Mouse (Mus musculus) embryonic facial prominence, embryonic 13.5 days (tissue): ENCODE results near the gene Gm20604. TPM values are rescaled to one million over a fixed set of nuclear protein-coding genes. Genes with fewer than 3 reads are reported as not detected.

Source experiments
- ATAC-seq: fragments of 200-750 bp; cut with Nextera tagmentation; 2 replicates; pipeline ENCODE4 v1.8.0; 2017; ENCODE audit warnings: low read depth; ENCODE audit not compliant: insufficient number of reproducible peaks, insufficient read depth, low FRiP score, low TSS enrichment
- H3K27ac ChIP-seq: fragments of 300-500 bp; sonication (generic); 2 replicates; pipeline ENCODE4 v1.5.1; 2015; ENCODE audit warnings: moderate library complexity, mild to moderate bottlenecking, inconsistent platforms
- H3K27me3 ChIP-seq: fragments of 300-500 bp; sonication (generic); 2 replicates; pipeline ENCODE4 v1.6.1; 2015; ENCODE audit warnings: mild to moderate bottlenecking, inconsistent platforms
- H3K36me3 ChIP-seq: fragments of 300-500 bp; sonication (generic); 2 replicates; pipeline ENCODE4 v1.6.1; 2015; ENCODE audit warnings: mild to moderate bottlenecking, inconsistent platforms
- H3K4me1 ChIP-seq: fragments of 300-500 bp; sonication (generic); 2 replicates; pipeline ENCODE4 v1.6.1; 2015; ENCODE audit warnings: inconsistent platforms
- H3K4me2 ChIP-seq: fragments of 300-500 bp; sonication (generic); 2 replicates; pipeline ENCODE4 v1.6.1; 2015; ENCODE audit warnings: moderate library complexity, mild to moderate bottlenecking, inconsistent platforms
- H3K4me3 ChIP-seq: fragments of 300-500 bp; sonication (generic); 2 replicates; pipeline ENCODE4 v1.5.1; 2015; ENCODE audit warnings: mild to moderate bottlenecking, inconsistent platforms
- H3K9ac ChIP-seq: fragments of 300-500 bp; sonication (generic); 2 replicates; pipeline ENCODE4 v1.6.1; 2015; ENCODE audit warnings: mild to moderate bottlenecking, inconsistent platforms
- H3K9me3 ChIP-seq: fragments of 300-500 bp; sonication (generic); 2 replicates; pipeline ENCODE4 v1.6.1; 2016; ENCODE audit warnings: inconsistent platforms
- WGBS: fragments of 180-500 bp; shearing (Covaris S2); methylation state at CpG from one replicate; pipeline ENCODE4 v1.1.7; 2015; ENCODE audit warnings: mixed read lengths; 5-methylcytosine and 5-hydroxymethylcytosine counted together
- polyA plus RNA-seq: library from polyadenylated mRNA; unstranded; fragments of >200 nt; fragmentation: Nextera tagmentation; extraction: Ambion mirVana; gene quantifications from 2 replicates; pipeline ENCODE4 v1.2.1, GENCODE M21; 2015

The Gm20604 gene
- polyA plus RNA-seq, 1 experiment from 2014 or later, result 28.5 TPM

DNA sequence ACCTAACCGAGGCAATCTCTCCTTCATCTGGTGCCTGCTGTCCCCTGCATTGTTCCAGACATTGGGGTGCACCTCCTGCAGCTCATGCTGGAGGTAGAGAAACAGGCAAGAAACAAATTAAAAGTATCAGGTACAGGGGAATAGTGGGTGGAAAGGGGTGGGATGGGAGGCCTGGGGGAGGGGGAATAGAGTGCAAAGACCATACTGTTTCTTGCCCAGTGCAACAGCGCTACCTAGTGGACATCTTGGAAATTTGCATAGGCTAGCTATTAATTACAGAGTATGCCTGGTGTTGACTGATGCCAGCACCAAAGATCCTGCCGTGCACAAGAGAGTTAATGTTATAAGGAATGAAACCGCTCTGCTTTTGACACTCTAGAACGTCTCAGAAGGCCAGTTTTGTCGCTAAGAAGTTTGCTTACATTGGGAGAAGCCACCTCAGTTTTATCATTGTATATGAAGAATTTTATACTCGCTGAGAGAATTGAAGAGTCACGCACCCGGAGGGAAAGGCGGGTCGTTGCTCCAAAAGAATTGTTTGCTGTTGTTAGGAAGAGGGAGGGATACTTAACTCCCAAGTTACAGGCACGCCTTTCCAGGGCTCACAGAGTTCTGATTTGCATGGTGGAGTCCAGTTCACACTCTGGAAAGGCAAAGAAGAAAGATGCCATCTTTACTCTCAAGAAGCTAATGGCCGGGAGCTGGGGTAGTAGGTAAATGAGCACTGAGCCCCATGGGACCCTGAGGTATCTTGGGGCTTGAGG lies 38.7 kb downstream of the Gm20604 start:
- no peaks in the 10 kb centered on the region for H3K36me3 ChIP-seq
- H3K4me2 ChIP-seq, result peak overlapping the region; percentile 47
- no peak for ATAC-seq
- H3K9me3 ChIP-seq, result no peaks in the 10 kb centered on the region
- no peak overlapping the region for H3K27ac ChIP-seq
- 25% methylated on average over 13 of the region's 13 CpGs for WGBS
- H3K9ac ChIP-seq, result no peak overlapping the region
- no peaks in the 10 kb centered on the region for H3K27me3 ChIP-seq
- H3K4me3 ChIP-seq, result peak overlapping the region; percentile 6; the same call in 1 of the 2 replicates
- peaks cover 14% of the 10 kb centered on the region for H3K4me1 ChIP-seq

DNA sequence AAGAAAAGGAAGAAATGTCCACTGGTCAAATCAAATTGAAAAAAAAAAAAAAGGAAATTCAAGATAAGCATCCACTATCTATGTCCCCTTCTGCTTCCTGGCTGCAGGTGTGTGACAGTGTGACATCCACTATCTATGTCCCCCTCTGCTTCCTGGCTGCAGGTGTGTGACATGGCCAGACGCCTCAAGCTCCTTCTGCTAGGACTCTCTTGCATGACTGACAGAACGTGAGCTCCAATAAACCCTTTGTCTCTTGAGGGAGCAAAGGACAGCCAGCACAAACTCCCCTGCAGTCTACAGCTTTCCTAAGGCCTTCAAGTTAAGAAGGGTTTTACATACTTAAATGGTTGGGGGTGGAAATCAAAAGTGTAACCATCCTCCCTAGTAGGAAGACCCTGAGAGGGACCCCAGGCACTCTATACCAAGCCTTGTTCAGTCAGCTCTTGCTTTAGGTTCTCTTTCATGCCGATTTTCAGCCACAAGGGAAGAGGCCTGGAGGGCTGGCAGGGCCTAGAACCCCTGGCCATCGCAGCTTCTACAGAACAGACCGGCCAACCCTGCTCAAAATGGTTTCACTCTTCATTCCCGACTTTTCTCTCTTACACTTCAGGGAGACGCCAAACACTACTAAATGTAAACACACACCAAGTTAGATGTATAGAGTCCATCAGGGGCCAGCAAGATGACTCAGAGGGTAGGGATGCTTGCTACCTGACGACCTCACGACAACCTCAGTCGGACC lies 43.6 kb downstream of the Gm20604 start:
- Histone ChIP-seq H3K9me3 (no peaks in the 10 kb centered on the region), H3K9ac (no peak overlapping the region), H3K4me3 (no peak overlapping the region), H3K36me3 (no peaks in the 10 kb centered on the region), H3K27me3 (no peaks in the 10 kb centered on the region), H3K27ac (no peak overlapping the region), H3K4me2 (no peak overlapping the region), H3K4me1 (peaks cover 9% of the 10 kb centered on the region)
- 81% methylated on average over 10 of the region's 10 CpGs for WGBS
- ATAC-seq, result no peak

- H3K4me3 ChIP-seq, result no peak overlapping the region
- H3K4me2 ChIP-seq, result no peak overlapping the region
- H3K36me3 ChIP-seq, result no peaks in the 10 kb centered on the region
- 84% methylated on average over 2 of the region's 2 CpGs for WGBS
- H3K27ac ChIP-seq, result no peak overlapping the region
- ATAC-seq, result no peak
- H3K4me1 ChIP-seq, result peaks cover 2% of the 10 kb centered on the region; the same call in 1 of the 2 replicates
- no peaks in the 10 kb centered on the region for H3K9me3 ChIP-seq
- no peaks in the 10 kb centered on the region for H3K27me3 ChIP-seq
- no peak overlapping the region for H3K9ac ChIP-seq
Measured at GRCm38 (mm10) chr12:102714116-102714515, 44.4 kb downstream of the Gm20604 start.

DNA sequence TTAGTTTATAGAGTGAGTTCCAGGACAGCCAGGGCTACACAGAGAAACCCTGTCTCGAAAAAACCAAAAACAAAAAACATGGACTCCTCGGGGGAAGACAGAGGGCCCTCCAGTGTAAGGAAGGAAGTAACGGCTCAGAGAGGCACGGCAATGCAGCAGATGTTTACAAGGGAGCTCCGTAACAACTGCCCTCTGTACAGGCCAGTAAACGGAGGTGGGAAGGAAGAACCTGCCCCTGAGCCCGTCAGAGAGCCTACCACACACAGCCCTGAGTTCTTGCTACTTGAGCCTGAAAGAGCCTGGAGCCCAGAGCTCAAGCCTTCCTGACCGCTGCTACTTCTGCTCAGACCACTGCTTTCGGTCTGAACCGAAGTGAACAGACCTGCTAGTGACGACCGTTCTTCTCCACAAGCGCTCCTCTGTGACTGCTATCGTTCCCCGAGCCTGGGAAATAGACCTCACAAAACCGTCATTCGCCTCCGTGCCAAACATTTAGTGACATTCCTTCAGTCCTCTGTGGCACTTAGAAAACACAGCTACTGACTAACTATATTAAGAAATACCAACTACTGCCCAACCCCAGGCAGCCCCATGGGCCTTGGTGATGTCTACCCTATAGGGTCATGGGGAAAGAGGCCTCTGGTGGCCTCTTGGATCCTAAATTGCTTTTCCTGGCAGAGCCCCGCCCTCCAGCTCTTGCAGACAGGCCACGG lies 45.2 kb downstream of the Gm20604 start:
- no peak overlapping the region for H3K4me2 ChIP-seq
- WGBS, result 64% methylated on average over 20 of the region's 20 CpGs
- no peak overlapping the region for H3K9ac ChIP-seq
- ATAC-seq, result no peak
- H3K9me3 ChIP-seq, result no peaks in the 10 kb centered on the region
- no peaks in the 10 kb centered on the region for H3K36me3 ChIP-seq
- no peaks in the 10 kb centered on the region for H3K27me3 ChIP-seq
- no peak overlapping the region for H3K4me3 ChIP-seq
- no peak overlapping the region for H3K27ac ChIP-seq
- no peaks in the 10 kb centered on the region for H3K4me1 ChIP-seq

GRCm38 (mm10) chr12:102710851-102711375 lies 47.6 kb downstream of the Gm20604 start:
- H3K4me2 ChIP-seq, result no peak overlapping the region
- H3K9me3 ChIP-seq, result no peaks in the 10 kb centered on the region
- H3K27me3 ChIP-seq, result 0 out of 2 replicates have a peak, but pooled peaks cover 2% of the 10 kb centered on the region
- H3K4me3 ChIP-seq, result no peak overlapping the region
- peaks cover 2% of the 10 kb centered on the region; the same call in 1 of the 2 replicates for H3K4me1 ChIP-seq
- 56% methylated on average over 4 of the region's 4 CpGs for WGBS
- H3K36me3 ChIP-seq, result no peaks in the 10 kb centered on the region
- no peak for ATAC-seq
- H3K9ac ChIP-seq, result no peak overlapping the region
- no peak overlapping the region for H3K27ac ChIP-seq

GRCm38 (mm10) chr12:102709896-102710295 lies 48.6 kb downstream of the Gm20604 start:
- H3K9ac ChIP-seq, result no peak overlapping the region
- 0 out of 2 replicates have a peak, but pooled peaks cover 2% of the 10 kb centered on the region for H3K27me3 ChIP-seq
- H3K9me3 ChIP-seq, result no peaks in the 10 kb centered on the region
- no peak overlapping the region for H3K4me3 ChIP-seq
- no peaks in the 10 kb centered on the region for H3K36me3 ChIP-seq
- no peak overlapping the region for H3K27ac ChIP-seq
- 82% methylated on average over 5 of the region's 5 CpGs for WGBS
- peaks cover 10% of the 10 kb centered on the region for H3K4me1 ChIP-seq
- no peak for ATAC-seq
- H3K4me2 ChIP-seq, result no peak overlapping the region

DNA sequence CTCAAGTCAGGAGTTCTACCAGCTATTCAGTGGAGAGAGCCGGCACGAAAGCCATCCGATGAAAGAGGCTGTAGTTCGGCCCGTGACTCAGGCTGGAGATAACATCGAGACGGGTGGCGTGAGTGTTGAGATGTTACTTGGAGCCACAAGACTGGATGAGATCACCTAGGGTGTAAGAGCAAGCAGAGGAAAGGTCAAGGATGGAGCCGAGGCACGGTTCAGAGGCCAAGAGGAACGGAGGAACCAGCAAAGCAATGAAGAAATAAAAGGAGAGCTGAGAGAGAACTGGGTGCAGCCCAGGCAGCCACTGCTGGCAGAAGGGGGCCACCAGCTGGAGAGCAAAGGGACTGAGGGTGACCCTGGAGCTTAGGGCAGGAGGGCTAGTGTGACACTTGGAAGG lies 50.3 kb downstream of the Gm20604 start:
- 85% methylated on average over 11 of the region's 11 CpGs for WGBS
- Histone ChIP-seq H3K27me3 (0 out of 2 replicates have a peak, but pooled peaks cover 2% of the 10 kb centered on the region), H3K4me1 (peaks cover 19% of the 10 kb centered on the region), H3K4me2 (no peak overlapping the region), H3K9me3 (no peaks in the 10 kb centered on the region), H3K4me3 (no peak overlapping the region), H3K9ac (no peak overlapping the region), H3K36me3 (no peaks in the 10 kb centered on the region), H3K27ac (no peak overlapping the region)
- ATAC-seq, result no peak

DNA sequence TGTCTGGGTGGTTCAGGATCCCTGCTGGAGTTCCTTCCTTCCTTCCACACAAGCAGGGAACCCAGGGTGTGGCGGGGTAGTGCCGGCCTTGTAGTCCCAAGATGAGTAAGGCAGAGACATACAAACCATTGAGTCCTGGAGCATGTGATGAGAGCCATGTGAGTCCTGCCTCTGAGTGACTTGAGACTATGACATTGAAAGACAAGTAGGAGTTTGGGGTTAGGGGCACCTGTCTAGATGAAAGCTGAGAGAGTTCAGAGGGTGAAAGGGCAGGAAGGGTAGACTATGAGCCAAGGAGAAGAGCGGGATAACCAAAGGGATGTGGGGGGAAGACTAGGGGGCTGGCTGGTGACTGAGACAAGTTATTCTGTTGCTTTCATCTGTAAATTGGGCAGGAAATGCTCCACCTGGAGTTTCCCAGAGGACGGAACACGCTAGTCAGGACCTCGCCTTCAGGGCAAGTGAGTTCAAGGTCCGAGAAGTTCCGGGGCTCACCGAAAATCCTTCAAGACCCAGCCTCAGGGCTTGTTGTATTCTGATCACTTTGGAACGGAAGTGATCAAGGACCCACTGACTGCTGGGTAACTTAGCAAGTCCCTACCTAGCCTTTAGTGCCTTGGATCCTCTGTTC lies 51.5 kb downstream of the Gm20604 start:
- H3K27me3 ChIP-seq, result 0 out of 2 replicates have a peak, but pooled peaks cover 2% of the 10 kb centered on the region
- no peak overlapping the region for H3K4me2 ChIP-seq
- H3K36me3 ChIP-seq, result no peaks in the 10 kb centered on the region
- H3K9me3 ChIP-seq, result no peaks in the 10 kb centered on the region
- no peak overlapping the region for H3K27ac ChIP-seq
- H3K4me3 ChIP-seq, result no peak overlapping the region
- H3K9ac ChIP-seq, result no peak overlapping the region
- ATAC-seq, result no peak
- H3K4me1 ChIP-seq, result peaks cover 32% of the 10 kb centered on the region
- 69% methylated on average over 10 of the region's 10 CpGs for WGBS

GRCm38 (mm10) chr12:102705906-102706640 lies 52.4 kb downstream of the Gm20604 start:
- Histone ChIP-seq H3K36me3 (no peaks in the 10 kb centered on the region), H3K4me2 (peak overlapping the region; percentile 72), H3K27ac (no peak overlapping the region), H3K9me3 (no peaks in the 10 kb centered on the region), H3K4me3 (no peak overlapping the region; the same call in 1 of the 2 replicates), H3K27me3 (0 out of 2 replicates have a peak, but pooled peaks cover 2% of the 10 kb centered on the region), H3K4me1 (peaks cover 33% of the 10 kb centered on the region), H3K9ac (peak overlapping the region; percentile 82; the same call in 1 of the 2 replicates)
- 69% methylated on average over 6 of the region's 6 CpGs for WGBS
- no peak for ATAC-seq

DNA sequence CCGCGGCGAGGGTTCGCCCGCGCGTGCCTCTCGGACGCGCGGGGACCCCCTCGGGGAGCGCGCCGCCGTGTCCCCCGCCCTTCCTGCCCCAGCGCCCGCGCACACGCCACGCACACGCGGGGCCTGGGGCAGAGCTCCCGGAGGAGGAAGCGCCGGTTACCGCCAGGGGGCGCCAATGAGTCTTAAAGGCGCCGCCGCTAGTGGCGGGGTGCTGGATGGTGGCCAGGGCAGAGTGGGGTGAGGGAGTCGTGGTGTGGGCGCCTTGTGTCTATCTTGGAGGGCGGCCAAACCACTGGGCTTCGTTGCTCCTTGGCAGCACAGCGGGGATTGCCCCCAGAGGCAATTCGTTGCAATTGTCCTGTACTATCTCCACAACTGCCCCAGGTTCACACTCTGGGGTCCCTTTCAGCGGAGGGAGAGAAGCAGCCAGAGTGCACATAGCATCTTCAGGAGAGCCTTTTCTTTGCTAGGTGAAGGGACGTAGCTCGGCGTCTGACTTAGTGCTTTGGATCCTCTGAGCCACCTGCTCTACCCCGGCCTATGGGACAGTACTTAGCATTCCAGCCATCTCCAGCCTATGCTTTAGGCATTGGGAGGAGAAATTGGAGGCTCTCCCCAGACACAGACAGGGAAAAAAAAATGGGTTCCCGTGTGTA lies 53.1 kb downstream of the Gm20604 start:
- Histone ChIP-seq H3K4me2 (peak overlapping the region; percentile 72), H3K4me1 (peaks cover 36% of the 10 kb centered on the region), H3K9me3 (no peaks in the 10 kb centered on the region), H3K9ac (peak overlapping the region; percentile 82), H3K36me3 (no peaks in the 10 kb centered on the region), H3K27me3 (0 out of 2 replicates have a peak, but pooled peaks cover 2% of the 10 kb centered on the region), H3K27ac (peak overlapping the region; percentile 85), H3K4me3 (peak overlapping the region; percentile 74)
- ATAC-seq, result peak; percentile 66
- WGBS, result 2% methylated on average over 44 of the region's 45 CpGs
